Mouse (Mus musculus): ENCODE results near the gene Phactr1. TPM values are rescaled to one million over a fixed set of nuclear protein-coding genes. Genes with fewer than 3 reads are reported as not detected.
"Not testable (repeated sequence)": the region's sequence is repeated elsewhere in the genome, so short reads cannot be mapped to it uniquely, and the experiment has no call there.

Gene Phactr1
- total RNA-seq, 2 experiments from 2014 or later: 441 to 504 TPM

- DNase-seq (ENCODE audit: low spot score in 2 of 2): peak; percentile 73 to 79
These were observed 236.0 kb downstream of the Phactr1 start for GRCm38 (mm10) chr13:42916194-42917033.

- peak in 1 of 2 experiments; percentile 48 for DNase-seq (ENCODE audit: low spot score in 2 of 2)
These were observed 236.8 kb downstream of the Phactr1 start for GRCm38 (mm10) chr13:42917251-42917650.

GRCm38 (mm10) chr13:42920062-42920461, 239.6 kb downstream of the Phactr1 start:
- DNase-seq (ENCODE audit: low spot score in 2 of 2): no peak

- DNase-seq (ENCODE audit: low spot score in 2 of 2): peak; percentile 50 to 66
These were observed 241.5 kb downstream of the Phactr1 start for GRCm38 (mm10) chr13:42921769-42922450.

GRCm38 (mm10) chr13:42927778-42928177, 247.4 kb downstream of the Phactr1 start:
- no peak for DNase-seq (ENCODE audit: low spot score in 2 of 2)

- no peak for DNase-seq (ENCODE audit: low spot score in 2 of 2)
These were observed 249.3 kb downstream of the Phactr1 start for GRCm38 (mm10) chr13:42929529-42930235.

GRCm38 (mm10) chr13:42932046-42932445, 251.6 kb downstream of the Phactr1 start:
- no peak for DNase-seq (ENCODE audit: low spot score in 2 of 2)

GRCm38 (mm10) chr13:42934538-42935126, 254.2 kb downstream of the Phactr1 start:
- no peak for DNase-seq (ENCODE audit: low spot score in 2 of 2)

- DNase-seq (ENCODE audit: low spot score in 2 of 2): no peak
These were observed 257.4 kb downstream of the Phactr1 start for GRCm38 (mm10) chr13:42937871-42938270.

- DNase-seq (ENCODE audit: low spot score in 2 of 2): no peak
These were observed 257.9 kb downstream of the Phactr1 start for GRCm38 (mm10) chr13:42938346-42938745.

GRCm38 (mm10) chr13:42940271-42940670, 259.8 kb downstream of the Phactr1 start:
- no peak for DNase-seq (ENCODE audit: low spot score in 2 of 2)

GRCm38 (mm10) chr13:42944106-42944505, 263.7 kb downstream of the Phactr1 start:
- DNase-seq (ENCODE audit: low spot score in 2 of 2): no peak

GRCm38 (mm10) chr13:42945201-42945600, 264.8 kb downstream of the Phactr1 start:
- not testable (repeated sequence) for DNase-seq (ENCODE audit: low spot score in 2 of 2)

GRCm38 (mm10) chr13:42948717-42949265, 268.4 kb downstream of the Phactr1 start:
- DNase-seq (ENCODE audit: low spot score in 2 of 2): no peak

- no peak for DNase-seq (ENCODE audit: low spot score in 2 of 2)
These were observed 268.9 kb downstream of the Phactr1 start for GRCm38 (mm10) chr13:42949336-42949735.

- DNase-seq (ENCODE audit: low spot score in 2 of 2): no peak
These were observed 269.6 kb downstream of the Phactr1 start for GRCm38 (mm10) chr13:42950056-42950455.

- peak; percentile 63 to 75 for DNase-seq (ENCODE audit: low spot score in 2 of 2)
These were observed 271.8 kb downstream of the Phactr1 start for GRCm38 (mm10) chr13:42952037-42952721.

GRCm38 (mm10) chr13:42953071-42953470, 272.6 kb downstream of the Phactr1 start:
- no peak for DNase-seq (ENCODE audit: low spot score in 2 of 2)

GRCm38 (mm10) chr13:42954116-42954515, 273.7 kb downstream of the Phactr1 start:
- DNase-seq (ENCODE audit: low spot score in 2 of 2): no peak

GRCm38 (mm10) chr13:42956327-42956726, 275.9 kb downstream of the Phactr1 start:
- no peak for DNase-seq (ENCODE audit: low spot score in 2 of 2)

Data from left cerebral cortex, adult 18-20 months (tissue).